Mouse (Mus musculus): Measurements from ENCODE around the gene Trim65.

Gene Trim65

DNA sequence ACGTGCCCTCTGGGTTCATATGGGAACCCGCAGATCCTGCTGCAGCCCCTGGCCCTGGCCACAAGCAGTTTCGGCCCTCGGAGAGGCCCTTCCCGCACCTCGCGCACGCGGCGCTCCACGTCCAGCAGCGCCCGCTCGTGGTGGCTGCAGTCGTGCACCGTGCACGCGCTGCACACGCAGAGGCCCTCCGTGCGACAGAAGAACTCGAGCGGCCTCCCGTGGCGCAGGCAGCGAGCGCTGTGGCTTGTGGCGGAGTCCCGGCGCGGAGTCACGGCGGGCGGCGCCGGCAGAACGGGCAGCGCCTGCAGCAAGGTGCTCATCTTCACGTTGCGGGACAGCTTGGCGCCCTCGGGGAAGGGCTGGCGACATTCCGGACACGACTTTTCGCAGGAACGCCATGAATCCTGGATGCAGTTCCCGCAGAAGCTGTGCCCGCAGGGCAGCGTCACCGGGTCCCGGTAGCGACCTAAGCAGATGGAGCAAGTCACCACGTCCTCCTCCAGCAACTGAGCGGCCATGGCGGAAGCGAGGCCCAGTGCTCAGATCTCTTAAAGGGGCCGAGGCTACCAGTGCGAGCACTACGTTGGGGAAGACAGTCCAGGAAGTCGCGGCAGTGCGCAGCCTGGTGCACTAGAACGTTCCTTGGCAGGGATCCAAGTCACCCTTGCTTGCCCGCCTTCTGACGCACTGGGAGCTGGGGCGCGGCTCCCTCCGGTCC, at the start of gene Trim65:
TSS of gene Trim65 (minus strand) at position 641 of the 718 bp plus-strand sequence.
- peak; percentile 84 for DNase-seq (ENCODE audit: extremely low spot score)

DNA sequence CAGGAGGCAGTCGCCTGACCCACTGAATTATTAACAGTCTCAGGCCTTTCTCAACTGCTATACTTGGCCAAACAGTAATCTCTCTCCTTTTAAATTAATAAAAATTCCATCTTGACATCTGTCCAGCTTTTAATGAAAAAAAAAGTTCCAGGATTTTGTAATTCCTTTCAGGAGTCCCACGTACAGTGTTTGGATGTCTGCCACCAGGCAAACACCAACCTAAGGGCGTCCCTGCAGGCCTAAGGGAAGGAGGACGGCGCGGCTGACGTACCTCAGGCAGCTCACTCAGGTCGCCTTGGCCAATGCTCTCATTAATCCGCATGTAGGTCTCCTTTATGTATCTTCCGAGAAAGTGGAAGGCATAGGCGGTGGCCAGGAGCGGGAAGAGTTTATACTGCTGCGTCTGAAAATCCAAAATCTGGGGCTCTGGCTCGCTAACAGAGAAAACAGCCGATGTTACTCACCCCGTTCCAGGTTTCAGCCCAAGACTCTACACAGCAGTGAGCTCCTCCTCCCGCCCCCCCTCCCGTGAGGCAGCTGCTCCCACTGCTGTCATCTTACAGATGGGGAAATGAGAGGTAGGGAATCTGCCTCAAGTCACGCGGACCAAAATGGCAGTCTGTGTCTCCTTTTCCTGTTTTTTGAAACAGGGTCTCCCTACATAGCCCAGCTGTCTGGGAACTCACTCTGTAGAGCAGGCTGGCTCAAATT, 47.6 kb upstream of the Trim65 start:
- no peak for DNase-seq (ENCODE audit: extremely low spot score)

DNA sequence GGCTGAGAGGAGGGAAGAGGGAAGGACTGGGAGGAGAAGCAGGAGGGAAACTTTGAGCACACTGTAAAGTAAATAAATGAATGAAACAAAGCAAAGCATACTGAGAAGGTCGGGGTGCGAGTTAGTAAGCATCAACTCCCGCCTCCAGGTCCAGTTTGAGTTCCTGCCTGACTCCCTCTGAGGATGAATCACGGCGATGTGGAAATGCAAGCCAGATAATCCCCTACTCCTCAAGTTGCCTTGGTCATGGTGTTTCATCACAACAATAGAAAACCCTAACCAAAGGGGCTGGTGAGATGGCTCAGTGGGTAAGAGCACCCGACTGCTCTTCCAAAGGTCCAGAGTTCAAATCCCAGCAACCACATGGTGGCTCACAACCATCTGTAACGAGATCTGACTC, 45.1 kb upstream of the Trim65 start:
- no peak for DNase-seq (ENCODE audit: extremely low spot score)

DNA sequence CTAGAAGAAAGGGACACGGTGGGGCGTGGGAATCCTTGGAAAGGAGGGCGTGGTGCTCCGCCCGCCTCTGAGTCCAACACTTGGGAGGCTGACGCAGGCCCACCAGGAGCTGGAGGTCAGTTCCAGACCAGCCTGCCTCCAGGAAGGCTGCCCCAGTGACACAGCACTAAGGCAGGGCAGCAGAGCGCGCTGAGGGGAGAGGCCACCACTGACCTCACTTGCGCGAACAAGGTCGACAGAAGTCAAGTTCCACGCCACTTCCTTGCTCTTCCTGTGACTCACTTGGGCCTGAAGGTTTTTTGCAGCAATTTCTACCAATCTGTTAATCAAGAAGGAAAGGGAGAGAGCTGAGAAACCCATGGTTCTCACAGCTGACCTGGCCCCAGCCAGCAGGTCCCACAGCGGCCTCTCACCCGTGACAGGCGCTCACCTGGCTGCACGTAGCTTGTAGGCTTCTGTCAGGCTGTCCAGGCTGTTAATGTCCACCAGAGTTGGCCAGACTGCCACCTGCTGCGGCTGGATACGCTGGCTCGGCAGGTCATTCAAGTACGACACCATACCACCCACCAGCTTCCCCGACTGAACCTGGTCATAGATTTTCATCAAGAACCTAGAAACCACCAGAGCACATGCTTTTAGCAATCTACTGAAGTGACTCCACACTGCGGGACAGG, 44.0 kb upstream of the Trim65 start:
- no peak for DNase-seq (ENCODE audit: extremely low spot score)

DNA sequence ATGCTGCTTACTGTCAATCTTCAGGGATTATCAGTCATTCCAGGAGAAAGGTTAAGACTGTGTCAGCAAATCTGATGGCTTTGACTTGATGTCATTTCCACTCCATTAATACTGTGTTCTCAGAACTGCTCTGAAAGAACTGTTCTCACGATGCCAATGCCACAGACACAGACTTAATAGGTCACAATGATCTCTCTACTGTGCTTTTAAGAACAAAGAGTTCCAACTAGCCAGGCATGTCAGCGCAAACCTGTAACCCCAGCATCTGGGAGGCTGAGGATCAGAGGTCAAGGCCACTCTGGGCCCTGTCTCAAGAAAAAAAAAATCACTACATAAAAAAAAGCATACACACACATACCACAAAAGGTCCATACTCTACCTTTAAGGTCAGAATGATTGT, 41.0 kb upstream of the Trim65 start:
- DNase-seq (ENCODE audit: extremely low spot score): no peak

DNA sequence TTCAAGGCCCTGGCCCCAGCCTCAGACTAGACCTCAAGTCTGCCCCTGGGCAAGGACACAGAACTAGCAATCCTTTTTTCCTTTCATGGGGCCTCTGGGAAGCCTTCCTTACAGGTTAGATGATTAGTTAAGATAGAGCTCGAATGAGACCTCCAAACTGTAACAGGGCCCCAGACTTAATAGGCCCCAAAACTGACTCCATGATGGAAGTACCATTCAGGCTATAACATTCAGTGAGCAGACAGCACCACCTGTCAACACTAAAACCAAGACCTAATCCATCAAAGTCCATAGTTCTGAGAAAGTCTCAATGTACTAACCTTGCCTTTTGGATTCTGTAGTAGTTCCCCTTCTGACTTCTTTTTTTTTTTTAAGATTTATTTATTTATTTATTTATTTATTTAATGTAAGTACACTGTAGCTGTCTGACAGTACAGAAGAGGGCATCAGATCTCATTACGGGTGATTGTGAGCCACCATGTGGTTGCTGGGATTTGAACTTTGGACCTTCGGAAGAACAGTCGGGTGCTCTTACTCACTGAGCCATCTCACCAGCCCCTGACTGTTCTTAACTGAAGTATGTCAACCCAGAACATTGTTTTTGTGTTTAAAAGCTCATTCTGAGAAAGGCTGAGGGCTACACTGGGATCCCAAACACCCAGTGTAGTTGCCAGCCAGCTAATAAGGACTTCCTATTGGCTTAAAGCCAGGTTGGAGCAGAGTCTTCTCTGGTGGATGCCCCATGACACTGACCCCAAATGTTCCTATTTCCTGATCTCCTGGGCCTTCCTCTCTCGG, 39.3 kb upstream of the Trim65 start:
- DNase-seq (ENCODE audit: extremely low spot score): no peak

DNA sequence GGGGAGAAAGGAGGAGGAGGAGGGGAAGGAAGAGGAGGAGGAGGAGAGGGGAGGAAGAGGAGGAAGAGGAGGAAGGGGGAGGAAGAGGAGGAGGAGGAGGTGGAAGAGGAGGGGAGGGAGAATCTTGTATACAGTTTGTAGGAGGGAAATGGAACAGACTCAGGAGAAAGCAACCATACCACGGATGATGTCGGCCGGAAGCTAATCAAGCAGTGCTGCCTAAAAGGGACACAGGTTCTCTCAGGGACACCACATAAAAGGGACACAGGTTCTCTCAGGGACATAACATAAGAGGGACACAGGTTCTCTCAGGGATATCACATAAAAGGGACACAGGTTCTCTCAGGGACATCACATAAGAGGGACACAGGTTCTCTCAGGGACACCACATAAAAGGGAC, 38.3 kb upstream of the Trim65 start:
- no peak for DNase-seq (ENCODE audit: extremely low spot score)

DNA sequence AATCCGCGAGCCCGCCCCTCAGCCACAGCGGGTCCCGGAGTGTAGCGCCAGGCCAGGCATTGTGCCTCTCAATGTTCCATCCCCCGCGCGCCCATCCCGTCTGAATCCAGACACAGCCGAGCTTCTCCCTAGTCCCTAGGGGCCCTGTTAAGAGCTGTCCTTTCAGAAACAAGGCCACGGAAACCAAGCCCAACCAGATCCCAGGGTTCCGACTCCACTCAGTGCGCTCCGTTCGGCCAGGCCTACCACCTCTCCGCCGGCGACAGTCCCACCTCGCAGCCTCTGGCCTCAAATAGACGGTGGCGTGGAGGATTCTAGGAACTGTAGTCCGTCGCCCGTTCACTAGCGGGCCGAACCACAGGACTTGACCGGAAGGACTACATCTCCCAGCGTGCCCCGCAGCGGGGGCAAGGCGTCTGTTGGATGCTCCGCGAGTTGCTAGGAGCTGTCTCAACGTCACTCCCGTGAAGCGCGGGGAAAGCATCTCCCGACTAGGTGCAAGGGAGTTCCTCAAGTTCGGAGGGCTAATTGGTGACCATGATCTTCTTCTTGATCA, 37.0 kb upstream of the Trim65 start, which contains the start of gene Fbf1:
TSS of gene Fbf1 (minus strand) at position 283 of the 556 bp plus-strand sequence.
- peak; percentile 93 for DNase-seq (ENCODE audit: extremely low spot score)

DNA sequence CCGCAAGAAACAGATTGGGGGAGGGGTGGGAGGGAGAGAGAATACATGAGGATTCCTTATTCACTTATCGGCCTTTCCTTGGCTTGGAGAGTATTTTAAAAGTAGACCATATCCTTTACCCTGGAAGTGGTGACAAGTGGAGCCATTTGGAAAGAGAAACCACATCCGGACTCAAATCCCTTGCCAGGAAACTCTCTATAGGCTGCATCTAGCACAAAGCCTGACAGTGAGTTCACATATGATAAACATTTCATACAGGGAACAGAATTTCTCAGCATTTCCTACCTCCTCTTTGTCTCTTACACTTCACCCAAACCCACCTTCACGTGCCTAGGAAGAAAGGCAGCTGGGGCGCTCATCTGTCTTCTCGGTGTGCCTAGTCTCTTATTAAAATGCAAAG, 36.3 kb upstream of the Trim65 start:
- DNase-seq (ENCODE audit: extremely low spot score): peak; percentile 24

DNA sequence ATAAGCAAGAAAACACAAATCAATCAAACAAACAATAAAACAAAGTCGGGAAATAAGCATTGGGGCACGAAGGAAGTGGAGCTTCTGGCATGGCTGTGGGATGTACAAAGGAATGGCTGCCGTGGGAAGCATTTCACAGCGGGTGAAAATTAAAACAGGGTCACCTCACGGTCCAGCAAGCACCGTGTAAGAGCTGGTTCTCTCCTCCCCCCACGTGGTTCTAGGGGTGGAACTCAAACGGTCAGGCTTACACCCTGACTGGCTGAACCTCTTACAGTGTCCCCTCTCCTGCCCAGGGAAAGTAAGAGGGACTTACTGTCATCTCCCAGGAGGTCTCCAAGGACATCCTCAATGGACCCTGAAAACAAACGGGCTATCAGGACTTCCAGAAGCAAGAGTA, 32.1 kb upstream of the Trim65 start:
- DNase-seq (ENCODE audit: extremely low spot score): peak; percentile 24

DNA sequence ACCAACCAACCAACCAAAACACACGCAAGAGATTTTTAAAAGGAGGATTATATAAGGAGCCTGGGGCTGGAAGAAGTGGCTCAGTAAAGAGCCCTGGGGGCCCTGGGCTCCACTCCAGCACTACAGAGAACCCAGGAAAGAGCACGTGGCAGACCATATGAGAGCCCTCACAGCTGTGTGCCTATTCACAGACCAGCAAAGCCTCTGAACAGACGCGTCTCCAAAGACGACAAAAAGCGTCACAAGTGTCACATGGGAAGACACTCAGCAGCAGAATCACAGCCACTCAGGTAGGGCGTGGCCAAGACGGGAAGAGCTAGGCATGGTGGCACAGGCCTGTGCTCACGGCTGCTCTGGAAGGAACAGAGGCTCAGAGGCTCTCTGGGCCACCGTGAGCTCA, 31.2 kb upstream of the Trim65 start:
- DNase-seq (ENCODE audit: extremely low spot score): no peak

DNA sequence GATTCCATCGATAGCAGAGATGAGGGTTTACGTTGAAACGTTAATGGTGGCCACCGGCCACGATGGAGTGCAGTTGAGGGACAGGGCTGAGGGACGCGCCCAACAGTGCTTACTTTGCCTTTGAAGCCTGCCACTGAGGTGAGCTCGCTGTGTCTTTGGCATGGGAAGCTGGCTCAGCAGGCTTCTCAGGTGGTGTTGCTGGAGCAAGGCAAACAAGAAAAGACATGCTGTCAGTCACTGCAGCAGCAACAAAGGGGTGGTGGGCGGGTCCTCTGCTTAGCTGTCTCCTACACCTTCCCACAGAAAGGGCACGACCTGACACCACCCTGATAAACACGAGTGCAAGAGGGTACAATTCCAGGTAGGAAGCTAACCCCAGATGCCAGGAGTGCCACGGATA, 30.4 kb upstream of the Trim65 start:
- DNase-seq (ENCODE audit: extremely low spot score): no peak

DNA sequence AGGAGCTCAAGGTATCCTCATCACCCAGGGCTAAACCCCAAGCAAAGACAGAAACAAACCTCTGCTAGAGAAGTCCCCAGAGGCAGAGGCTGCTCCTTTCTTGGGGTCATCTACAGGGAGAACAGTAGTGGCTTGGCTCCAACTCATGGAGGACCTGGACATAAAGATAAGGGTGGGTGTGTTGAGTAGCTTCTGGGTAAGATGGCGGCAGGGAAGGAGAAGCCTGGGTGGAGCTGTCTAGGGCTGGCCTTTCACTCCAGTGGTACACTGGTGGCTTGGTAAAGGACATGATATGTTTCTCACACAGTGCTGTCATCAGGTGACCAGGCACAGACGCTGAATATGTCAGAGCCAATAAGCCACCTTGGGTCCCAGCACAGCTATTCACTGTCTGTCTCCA, 20.0 kb upstream of the Trim65 start:
- no peak for DNase-seq (ENCODE audit: extremely low spot score)

DNA sequence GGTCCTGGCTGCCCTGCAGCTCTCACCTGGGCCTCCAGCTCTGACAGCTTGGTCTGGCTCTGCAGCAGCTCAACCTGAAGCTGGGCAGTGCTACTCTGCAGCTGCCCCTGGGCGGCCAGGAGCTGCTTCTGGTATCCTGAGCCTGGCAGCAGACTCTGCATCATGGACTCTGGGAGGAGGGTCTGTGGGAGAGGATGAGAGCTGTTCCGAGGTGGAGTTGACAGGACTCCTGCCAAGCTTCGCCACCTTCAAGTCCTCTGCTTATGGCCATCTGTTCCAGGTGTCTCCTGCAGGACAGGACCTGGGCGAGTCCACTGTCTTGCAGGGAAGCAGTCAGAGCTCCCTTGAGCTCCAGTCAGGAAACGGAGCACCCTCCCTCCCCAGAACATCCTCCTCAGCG, 18.4 kb upstream of the Trim65 start:
- no peak for DNase-seq (ENCODE audit: extremely low spot score)

DNA sequence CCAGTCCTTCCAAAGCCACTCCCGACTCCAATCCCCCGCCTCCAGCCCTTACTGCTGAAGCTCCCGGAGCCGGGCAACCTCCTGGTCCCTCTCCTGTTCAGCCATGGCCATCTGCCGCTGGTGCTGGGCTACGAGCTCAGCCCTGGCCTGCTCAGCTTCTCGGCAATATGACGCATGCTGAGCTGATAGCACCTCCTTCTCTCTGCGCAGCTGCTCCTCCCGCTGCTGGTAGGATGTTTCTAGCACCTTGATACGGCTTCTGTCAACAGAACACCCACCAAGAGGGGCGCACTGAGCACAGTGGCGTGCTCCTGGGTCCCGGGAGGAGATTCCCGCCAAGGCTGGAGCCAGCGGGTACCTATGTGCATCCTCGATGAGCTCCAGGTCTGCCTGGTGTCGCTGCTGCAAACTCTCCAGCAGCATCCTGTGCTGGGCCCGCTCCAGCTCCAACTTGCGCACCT, 17.9 kb upstream of the Trim65 start:
- no peak for DNase-seq (ENCODE audit: extremely low spot score)

DNA sequence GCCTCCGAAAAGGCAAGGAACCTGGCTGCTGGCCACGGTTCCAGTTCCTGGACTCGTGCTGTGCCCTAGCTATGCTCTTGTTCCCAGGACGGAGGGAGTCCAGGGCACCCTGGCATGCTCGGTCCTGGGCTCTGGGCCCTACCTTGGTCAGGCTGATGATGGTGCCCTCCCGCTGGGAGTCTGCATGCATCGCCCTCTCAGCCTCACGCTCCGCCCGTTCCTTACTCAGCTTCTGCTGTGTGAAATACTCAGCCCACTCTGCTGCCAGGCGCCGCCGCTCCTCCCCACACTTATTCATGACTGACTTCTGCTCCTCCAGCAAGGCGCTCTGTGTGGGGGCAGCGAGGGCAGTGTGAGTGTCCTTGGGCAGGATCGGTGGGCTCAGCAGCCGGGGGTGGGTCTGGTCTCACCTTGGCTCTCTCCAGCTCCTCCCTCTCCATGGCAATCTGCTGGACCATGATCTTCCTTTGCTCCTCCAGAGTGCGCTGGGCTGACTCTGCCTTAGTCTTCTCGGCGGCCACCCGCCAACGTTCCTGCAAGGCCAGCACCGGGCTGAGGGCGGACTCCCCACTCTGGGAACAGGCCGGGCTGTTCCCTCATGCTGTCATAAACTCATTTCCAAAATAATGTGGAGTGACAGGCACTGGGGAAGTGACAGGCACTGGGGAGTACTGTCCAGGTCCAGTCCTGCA, 15.5 kb upstream of the Trim65 start:
- no peak for DNase-seq (ENCODE audit: extremely low spot score)

DNA sequence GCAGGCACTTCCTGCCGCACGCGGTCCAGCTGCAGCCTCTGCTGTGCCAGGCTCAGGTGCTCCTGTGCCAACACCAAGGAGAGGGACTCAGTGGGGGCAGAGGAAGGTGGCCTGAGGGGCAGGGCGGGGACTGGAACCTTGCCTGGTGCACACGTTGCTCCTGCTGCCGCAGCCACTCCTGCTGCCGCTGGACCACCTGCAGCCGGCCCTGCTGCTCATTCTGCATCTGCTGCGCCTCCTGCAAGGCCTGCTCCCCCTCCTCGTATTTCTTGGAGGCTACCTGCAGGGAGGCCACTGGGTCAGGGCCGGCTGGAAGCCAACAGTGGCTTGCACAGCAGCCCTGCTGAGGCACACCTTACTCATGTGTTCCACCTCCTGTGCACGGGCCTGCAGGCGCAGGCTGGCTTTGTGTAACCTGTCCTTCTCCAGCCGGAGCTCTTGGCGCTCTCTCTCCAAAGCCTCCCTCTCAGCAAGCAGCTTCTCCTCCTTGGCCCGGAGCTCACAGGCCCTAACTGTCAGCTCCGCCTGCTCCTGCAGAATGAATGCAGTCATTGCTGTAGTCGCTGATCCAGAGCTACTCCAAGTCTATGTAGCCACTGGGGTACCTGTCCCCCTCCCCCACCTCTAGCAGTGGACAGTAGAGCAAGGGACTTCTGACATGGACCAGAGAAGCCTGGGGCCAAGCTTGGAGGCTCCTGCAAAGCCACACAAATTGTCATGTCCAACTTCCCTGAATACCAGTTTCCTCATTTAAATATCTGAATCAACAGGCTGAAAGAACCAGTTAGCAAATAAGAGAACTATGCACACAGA, 14.8 kb upstream of the Trim65 start:
- DNase-seq (ENCODE audit: extremely low spot score): no peak

DNA sequence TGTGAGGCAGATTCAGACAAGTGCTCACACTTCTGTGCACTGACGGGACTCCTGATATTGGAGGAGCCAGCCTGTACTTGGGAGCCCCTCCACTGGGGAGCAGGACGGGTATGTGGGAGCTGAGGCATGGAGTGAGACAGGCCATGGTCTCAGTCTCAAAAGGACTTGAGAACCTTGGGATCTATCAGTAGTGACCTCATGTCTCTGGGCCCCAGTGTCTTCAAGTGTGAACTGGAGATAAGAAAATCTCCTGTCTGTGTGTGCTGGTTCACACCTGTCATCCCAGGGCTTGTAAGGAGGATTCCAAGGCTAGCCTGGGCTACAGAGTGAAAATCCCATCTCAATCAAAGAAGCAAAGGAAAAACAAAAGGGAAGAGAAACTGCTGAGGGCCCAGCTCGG, 12.5 kb upstream of the Trim65 start:
- no peak for DNase-seq (ENCODE audit: extremely low spot score)

DNA sequence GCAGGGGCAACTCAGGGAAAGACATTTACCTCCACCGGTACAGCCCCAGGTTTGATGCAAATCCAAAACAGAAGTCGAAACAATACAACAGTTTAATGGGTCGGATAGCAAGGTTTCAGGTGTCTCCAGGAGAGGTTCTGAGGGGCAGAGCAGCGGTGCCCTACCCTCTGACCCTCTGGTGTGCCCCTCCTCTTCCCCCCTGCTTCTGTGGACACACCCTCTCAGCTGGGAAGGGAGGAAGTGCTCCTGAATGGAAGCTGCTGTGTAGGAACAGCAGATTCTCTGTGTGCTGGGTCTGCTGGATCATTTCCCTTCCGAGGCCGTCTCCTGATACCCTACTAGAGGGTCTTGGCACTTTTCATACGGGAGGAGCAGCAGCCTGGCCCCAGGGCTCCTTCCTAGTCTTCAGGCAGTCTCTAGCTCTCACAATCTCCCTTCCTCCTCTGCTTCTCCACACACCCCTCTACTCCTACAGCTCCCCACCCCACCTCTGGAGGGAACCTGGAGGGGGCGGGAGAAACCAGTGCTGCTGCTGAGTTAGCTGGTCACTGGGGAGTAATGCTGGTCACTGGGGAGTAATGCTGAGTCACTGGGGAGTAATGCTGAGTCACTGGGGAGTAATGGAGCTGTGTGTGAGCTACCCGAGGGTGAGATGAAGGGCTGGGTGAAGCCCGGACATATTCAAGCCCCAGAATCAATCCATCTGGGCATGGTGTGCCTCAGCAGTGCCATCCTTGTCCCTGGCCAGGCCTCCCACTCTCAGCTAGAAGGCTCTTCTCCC, 11.5 kb upstream of the Trim65 start:
- no peak for DNase-seq (ENCODE audit: extremely low spot score)
